Mouse (Mus musculus): Measurements from ENCODE around the gene B3galnt2.
"Not testable (repeated sequence)": the region's sequence is repeated elsewhere in the genome, so short reads cannot be mapped to it uniquely, and the experiment has no call there.

B3galnt2 gene

GRCm38 (mm10) chr13:13953874-13954832 is at the start of gene B3galnt2:
Gene B3galnt2 (plus strand): TSS chr13:13954469.
- peak; percentile 99 for DNase-seq

GRCm38 (mm10) chr13:13911341-13911740 is 42.9 kb upstream of the B3galnt2 start:
- DNase-seq = no peak

- no peak for DNase-seq
Observed at GRCm38 (mm10) chr13:13919396-13919795, 34.9 kb upstream of the B3galnt2 start.

GRCm38 (mm10) chr13:13922526-13922925 is 31.7 kb upstream of the B3galnt2 start:
- DNase-seq = no peak

- DNase-seq = no peak
Observed at GRCm38 (mm10) chr13:13929982-13930381, 24.3 kb upstream of the B3galnt2 start.

DNA sequence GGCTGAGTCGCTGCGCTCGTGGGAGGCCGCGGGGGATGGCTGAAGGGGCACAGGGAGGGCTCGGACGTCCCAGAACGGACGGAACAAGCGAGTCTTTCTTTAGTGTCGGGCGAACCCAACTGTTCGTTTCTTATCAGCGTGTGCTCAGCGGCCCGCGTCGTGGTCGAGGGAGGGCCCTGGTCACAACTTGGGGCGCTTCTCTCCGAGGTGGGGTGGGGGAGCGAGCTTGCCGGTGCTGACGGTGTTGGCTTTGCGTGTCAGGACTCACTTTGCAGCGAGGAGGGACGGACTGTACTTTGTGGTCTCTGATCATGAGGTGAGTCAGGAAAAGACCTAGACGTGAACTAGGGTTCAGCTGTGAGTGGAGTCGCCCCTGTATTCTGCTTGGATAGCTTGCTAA is 662 bp downstream of the B3galnt2 start:
- peak; percentile 55 for DNase-seq

GRCm38 (mm10) chr13:13956686-13957085 is 2.4 kb downstream of the B3galnt2 start:
- no peak for DNase-seq

DNA sequence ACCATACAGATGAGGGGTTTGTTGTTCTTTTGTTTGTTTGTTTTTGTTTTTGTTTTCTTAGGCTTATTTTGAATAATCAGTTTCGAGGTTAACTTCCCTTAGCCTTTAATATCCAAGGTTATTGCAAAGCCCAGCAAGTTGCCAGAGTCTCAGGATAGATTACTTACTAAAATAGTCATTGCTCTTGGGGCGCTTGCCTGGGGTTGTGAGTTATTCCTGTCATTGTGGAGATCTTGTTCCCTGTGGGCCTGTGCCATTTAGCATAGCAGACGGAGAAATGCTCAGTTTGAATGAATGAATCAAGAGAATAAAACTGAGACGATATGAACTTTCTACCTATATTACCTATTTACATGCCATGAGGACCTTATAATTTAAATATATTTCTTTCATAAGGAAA is 5.9 kb downstream of the B3galnt2 start:
- DNase-seq = no peak

- no peak for DNase-seq
Observed at GRCm38 (mm10) chr13:13961046-13961445, 6.8 kb downstream of the B3galnt2 start.

DNA sequence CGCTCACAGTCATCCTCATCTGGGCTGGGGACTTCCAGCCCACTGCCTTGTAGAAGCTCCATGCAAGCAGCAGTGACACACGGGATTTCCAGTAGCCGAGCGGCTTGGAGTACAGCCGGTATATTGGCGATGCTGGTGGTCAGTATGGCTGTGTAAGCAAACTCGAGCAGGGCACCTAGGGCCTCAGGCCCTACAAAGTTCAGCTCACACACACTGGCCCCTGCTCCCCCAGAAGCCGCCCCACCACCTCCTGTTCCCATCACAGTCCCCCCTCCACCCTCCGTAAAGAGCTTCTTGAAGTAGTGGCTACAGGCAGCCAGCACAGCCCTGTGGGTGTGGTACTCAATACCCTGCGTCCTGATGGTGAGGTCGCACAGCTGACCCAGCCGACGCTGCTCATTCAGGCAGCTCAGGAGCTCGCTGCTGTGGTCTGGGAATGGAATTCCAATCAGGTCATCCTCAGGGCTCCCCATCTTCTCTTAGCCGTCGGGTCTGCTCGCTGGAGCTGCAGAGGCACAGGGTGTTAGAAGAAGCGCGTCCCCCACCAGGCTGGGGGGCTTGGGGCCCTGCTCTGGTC is 11.2 kb downstream of the B3galnt2 start:
- DNase-seq = no peak

- DNase-seq = no peak
Observed at GRCm38 (mm10) chr13:13966172-13966571, 11.9 kb downstream of the B3galnt2 start.

- peak; percentile 82 for DNase-seq
Observed at GRCm38 (mm10) chr13:13968629-13969111, 14.4 kb downstream of the B3galnt2 start.

GRCm38 (mm10) chr13:13969796-13970195 is 15.5 kb downstream of the B3galnt2 start:
- no peak for DNase-seq

GRCm38 (mm10) chr13:13981842-13982241 is 27.6 kb downstream of the B3galnt2 start:
- DNase-seq = not testable (repeated sequence)

DNA sequence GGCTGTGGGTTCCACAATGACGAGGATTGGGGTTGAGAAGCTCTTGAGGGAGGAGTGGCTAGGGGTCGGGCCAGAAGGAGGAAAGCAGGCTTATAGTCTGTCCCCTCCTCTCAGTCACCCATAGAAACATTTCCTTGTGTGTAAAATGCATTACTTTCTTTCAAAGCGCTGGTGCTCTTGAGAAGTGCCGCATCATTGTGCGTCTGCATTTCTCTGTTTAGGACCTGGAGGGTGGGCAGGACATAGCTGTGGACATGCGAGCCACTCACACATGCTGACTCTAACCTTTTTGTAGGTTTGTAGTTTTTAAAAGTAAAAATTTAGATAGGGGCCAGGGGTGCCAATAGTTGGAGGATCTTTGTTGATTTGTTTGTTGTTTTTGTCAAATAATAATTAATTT is 29.3 kb downstream of the B3galnt2 start:
- no peak for DNase-seq

DNA sequence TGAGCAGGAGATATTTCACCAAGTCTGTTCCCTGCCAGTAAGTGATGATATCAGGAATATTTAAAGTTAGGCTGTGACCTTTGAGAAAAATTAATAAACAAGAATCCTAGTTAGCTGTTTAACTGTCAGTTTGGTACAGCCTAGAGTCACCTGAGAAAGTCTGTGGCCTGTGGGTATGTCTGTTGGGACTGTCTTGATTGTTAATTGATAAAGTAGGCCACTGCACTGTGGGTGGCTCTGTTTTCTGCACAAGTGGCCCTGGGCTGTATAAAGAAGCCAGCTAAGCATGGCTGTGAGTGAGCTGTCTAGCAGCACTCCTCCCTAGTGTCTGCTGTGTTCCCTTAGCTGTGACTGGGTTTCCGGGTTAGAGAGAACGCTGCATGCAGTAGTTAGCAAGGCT is 34.9 kb downstream of the B3galnt2 start:
- DNase-seq = no peak

GRCm38 (mm10) chr13:13990391-13990790 is 36.1 kb downstream of the B3galnt2 start:
- DNase-seq = no peak

DNA sequence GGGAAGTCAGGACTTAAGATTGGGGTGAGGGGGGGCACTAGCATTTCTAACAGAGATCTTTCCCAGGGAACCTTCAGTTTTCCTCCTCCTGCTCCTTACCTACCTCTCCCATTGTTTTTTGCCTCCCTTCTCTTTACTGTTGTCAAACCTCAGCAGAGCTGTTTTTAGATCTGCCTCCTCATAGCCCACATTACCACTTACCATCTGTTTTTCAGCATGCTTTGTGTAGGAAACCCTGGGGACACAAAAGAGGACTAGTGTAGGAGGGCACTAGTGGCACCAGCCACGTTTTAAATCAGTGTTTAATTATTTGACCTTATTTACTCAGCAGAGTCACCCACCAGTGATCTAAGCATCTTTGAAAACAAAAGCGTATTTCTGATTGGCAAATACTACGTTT is 38.8 kb downstream of the B3galnt2 start:
- no peak for DNase-seq

- DNase-seq = no peak
Observed at GRCm38 (mm10) chr13:13995046-13995445, 40.8 kb downstream of the B3galnt2 start.

DNA sequence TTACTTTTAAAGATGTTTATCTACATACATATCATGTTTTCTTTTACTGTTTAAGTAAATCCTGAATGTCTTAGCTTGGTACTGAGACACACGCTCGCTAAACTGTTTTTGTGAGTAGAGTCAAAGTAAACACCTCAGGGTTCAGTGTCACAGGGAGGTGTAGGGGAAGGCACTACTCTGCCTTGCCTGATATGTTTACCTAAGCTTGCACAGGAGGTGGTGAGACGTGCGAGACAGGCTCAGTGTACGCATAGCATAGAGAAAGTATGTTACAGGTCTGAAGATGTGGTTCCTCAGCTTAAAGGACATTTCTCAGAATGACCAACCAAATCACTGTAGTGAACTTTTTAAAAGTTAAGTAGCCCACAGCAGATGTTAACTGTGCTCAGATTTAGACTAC is 43.2 kb downstream of the B3galnt2 start:
- DNase-seq = no peak

DNA sequence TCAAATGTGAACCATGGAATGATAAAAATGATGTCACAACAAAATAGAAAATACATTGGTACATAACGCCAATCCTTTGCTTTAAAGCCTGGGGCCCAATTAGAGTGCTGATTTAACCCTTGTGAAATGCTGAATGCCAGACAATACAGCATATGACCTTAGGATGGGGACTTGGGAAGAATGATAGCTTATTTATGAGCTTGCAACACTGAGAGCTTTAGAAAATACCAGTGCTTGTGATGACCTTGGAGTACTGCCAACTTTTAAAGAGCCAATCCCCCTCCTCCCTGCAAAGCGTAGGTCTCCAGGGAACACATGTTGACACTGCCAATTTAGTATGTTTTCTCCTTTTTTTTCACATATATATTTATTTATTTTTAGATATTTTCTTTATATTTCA is 48.4 kb downstream of the B3galnt2 start:
- DNase-seq = no peak

GRCm38 (mm10) chr13:14004086-14004485 is 49.8 kb downstream of the B3galnt2 start:
- peak; percentile 9 for DNase-seq

DNA sequence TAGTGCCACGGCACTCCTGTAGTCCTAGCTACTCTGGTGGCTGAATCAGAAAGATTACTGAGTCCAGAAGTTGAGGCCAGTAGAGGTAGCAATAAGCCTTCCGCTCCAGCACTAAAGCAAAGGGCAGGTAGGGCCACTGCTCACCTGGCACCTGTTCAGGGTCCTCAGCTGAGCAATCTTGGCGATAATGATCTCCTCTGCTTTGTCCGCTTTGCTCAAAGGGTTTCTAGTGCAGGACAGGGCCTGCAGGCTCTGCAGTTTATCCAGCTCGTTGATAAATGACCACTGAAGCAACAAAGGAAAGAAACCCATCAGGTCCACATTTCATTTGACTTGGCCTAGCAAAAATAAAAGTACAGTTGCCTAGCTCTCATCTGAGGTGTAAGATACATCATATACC is 50.7 kb downstream of the B3galnt2 start:
- DNase-seq = no peak

- DNase-seq = no peak
Observed at GRCm38 (mm10) chr13:14006056-14006455, 51.8 kb downstream of the B3galnt2 start.

Measured in lung, postnatal 36 days (tissue).